Mouse (Mus musculus): ENCODE measurements around the gene Rbfox1. TPM values are rescaled to one million over a fixed set of nuclear protein-coding genes. Genes with fewer than 3 reads are reported as not detected.

Rbfox1 gene
- polyA plus RNA-seq, 1 experiment from 2014 or later = 7.5 TPM

DNA sequence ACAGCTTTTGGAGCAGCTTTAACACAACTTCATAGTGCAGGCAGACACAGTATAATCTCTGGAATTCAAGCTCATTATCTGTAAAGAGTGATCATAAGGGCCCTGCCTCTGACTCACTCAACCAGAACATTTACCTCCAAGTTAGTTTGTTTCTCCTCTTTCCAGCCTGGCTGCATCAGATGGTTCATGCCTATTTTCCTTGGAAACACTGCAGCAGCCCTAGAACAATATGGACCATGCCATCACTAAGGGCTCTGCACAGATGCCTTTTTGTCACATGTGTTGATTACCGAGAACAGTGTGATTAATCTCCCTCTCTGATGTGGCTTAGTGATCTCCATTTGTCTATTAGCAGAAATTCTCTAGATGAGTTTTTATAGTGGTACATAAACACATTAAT, 60.5 kb downstream of the Rbfox1 start:
- no peak overlapping the region for H3K4me2 ChIP-seq (replicated peaks; ENCODE audit: low read depth, low read length)
- no peaks in the 10 kb centered on the region for H3K9me3 ChIP-seq (ENCODE audit: control insufficient read depth, low read length)
- no peaks in the 10 kb centered on the region for H3K27me3 ChIP-seq (ENCODE audit: control insufficient read depth, insufficient read depth, low read length)
- H3K4me3 ChIP-seq (ENCODE audit: low read length) = no peak overlapping the region
- no peaks in the 10 kb centered on the region for H3K4me1 ChIP-seq (ENCODE audit: control insufficient read depth, insufficient read depth, low read length)
- H3K27ac ChIP-seq (ENCODE audit: low read depth, low read length) = no peak overlapping the region
- WGBS = 69% methylated on average over 1 of the region's 1 CpGs
- no peak overlapping the region for H3K9ac ChIP-seq (ENCODE audit: low read depth, low read length)
- ATAC-seq (ENCODE audit: low FRiP score, low TSS enrichment) = no peak
- H3K36me3 ChIP-seq (ENCODE audit: control insufficient read depth, insufficient read depth, low read length) = no peaks in the 10 kb centered on the region

DNA sequence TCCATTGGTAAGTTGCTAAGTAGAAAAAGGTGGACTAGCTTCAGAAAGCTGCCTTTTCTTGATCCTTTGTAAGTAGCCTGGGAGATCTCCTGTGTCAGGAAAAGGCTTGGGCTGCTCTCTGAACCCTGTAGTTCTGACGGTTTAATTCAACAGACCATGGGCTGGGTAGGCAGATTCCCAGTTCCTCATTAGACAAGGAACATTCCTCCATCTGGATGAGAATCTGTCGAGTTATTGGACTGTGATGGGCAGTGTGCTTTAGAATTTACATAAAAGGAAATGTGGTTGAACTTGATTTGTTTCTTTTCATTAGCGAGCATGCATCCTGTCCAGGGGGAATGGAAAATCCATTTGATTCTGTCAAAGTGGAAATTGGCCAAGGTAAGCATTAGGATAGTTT, 68.0 kb downstream of the Rbfox1 start:
- Histone ChIP-seq H3K9me3 (ENCODE audit: control insufficient read depth, low read length) (no peaks in the 10 kb centered on the region), H3K27me3 (ENCODE audit: control insufficient read depth, insufficient read depth, low read length) (no peaks in the 10 kb centered on the region), H3K9ac (ENCODE audit: low read depth, low read length) (no peak overlapping the region), H3K4me2 (replicated peaks; ENCODE audit: low read depth, low read length) (no peak overlapping the region), H3K4me1 (ENCODE audit: control insufficient read depth, insufficient read depth, low read length) (no peaks in the 10 kb centered on the region), H3K4me3 (ENCODE audit: low read length) (no peak overlapping the region), H3K27ac (ENCODE audit: low read depth, low read length) (no peak overlapping the region), H3K36me3 (ENCODE audit: control insufficient read depth, insufficient read depth, low read length) (no peaks in the 10 kb centered on the region)
- no peak for ATAC-seq (ENCODE audit: low FRiP score, low TSS enrichment)
- WGBS = 67% methylated on average over 3 of the region's 3 CpGs

DNA sequence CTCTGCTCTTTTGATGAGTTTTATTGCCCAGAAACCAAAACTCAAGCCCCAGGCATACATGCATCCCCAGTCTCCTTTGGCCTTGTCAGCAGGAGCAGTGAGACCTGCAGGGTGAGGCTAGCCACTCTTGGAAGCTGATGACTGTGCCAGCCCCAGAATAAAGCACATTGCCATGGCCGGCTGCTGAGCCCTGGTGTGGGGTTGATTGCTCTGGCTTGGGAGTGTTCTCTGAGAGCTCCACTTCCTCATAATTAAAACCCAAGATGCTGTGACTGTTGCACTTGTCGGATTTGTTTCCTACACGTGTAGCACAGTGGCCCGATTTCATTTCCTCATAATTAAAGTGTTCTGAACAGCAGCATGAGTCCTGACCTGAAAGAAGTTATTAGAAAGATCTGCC, 72.3 kb downstream of the Rbfox1 start:
- no peak overlapping the region for H3K9ac ChIP-seq (ENCODE audit: low read depth, low read length)
- WGBS = 77% methylated on average over 4 of the region's 4 CpGs
- H3K4me2 ChIP-seq (replicated peaks; ENCODE audit: low read depth, low read length) = no peak overlapping the region
- no peaks in the 10 kb centered on the region for H3K27me3 ChIP-seq (ENCODE audit: control insufficient read depth, insufficient read depth, low read length)
- no peak for ATAC-seq (ENCODE audit: low FRiP score, low TSS enrichment)
- H3K36me3 ChIP-seq (ENCODE audit: control insufficient read depth, insufficient read depth, low read length) = no peaks in the 10 kb centered on the region
- no peak overlapping the region for H3K4me3 ChIP-seq (ENCODE audit: low read length)
- no peak overlapping the region for H3K27ac ChIP-seq (ENCODE audit: low read depth, low read length)
- no peaks in the 10 kb centered on the region for H3K9me3 ChIP-seq (ENCODE audit: control insufficient read depth, low read length)
- no peaks in the 10 kb centered on the region for H3K4me1 ChIP-seq (ENCODE audit: control insufficient read depth, insufficient read depth, low read length)

DNA sequence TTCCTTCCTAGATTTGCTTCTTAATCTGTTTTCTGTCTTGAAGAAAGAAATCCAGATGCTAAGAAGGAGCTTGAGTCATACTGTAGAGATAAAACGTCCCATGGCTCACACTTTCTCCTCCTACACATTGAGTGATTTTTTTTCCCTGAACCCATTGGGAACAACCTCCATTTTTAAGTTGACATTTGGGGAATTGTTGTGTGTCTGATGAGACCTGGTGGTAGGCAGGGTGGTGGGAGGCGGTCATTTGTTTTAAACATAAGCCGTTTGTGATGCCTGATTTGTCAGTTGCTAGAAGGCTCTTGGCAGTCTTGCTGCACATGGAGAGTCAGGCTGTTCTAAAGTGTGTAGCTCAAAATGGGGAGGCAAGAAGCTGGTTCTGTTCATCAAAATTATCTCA, 76.6 kb downstream of the Rbfox1 start:
- no peaks in the 10 kb centered on the region for H3K27me3 ChIP-seq (ENCODE audit: control insufficient read depth, insufficient read depth, low read length)
- H3K4me1 ChIP-seq (ENCODE audit: control insufficient read depth, insufficient read depth, low read length) = no peaks in the 10 kb centered on the region
- ATAC-seq (ENCODE audit: low FRiP score, low TSS enrichment) = no peak
- H3K4me2 ChIP-seq (replicated peaks; ENCODE audit: low read depth, low read length) = no peak overlapping the region
- H3K4me3 ChIP-seq (ENCODE audit: low read length) = no peak overlapping the region
- 74% methylated on average over 3 of the region's 3 CpGs for WGBS
- H3K9ac ChIP-seq (ENCODE audit: low read depth, low read length) = no peak overlapping the region
- H3K36me3 ChIP-seq (ENCODE audit: control insufficient read depth, insufficient read depth, low read length) = no peaks in the 10 kb centered on the region
- no peaks in the 10 kb centered on the region for H3K9me3 ChIP-seq (ENCODE audit: control insufficient read depth, low read length)
- H3K27ac ChIP-seq (ENCODE audit: low read depth, low read length) = no peak overlapping the region

DNA sequence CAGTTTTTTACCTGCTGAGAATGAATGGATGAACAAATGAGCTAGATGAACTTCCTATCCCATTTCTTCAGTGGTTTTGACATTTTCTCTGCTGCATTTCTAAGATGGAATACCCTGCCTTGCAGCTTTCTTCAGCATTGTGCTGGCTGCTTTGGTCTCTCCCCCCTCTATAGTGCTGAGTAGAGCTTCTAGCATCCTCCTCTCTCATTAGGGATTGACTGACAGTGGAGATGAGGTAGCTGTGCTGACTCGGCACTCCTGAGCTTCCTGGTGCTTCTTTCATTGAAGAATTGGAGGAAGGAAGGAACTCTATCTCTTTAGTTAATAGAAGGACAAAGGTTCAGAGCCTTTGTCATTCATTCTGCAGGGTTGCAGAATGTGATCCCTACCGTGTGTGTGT, 89.0 kb downstream of the Rbfox1 start:
- no peak overlapping the region for H3K4me3 ChIP-seq (ENCODE audit: low read length)
- H3K27ac ChIP-seq (ENCODE audit: low read depth, low read length) = no peak overlapping the region
- 62% methylated on average over 2 of the region's 2 CpGs for WGBS
- no peak overlapping the region for H3K9ac ChIP-seq (ENCODE audit: low read depth, low read length)
- no peaks in the 10 kb centered on the region for H3K27me3 ChIP-seq (ENCODE audit: control insufficient read depth, insufficient read depth, low read length)
- ATAC-seq (ENCODE audit: low FRiP score, low TSS enrichment) = no peak
- H3K9me3 ChIP-seq (ENCODE audit: control insufficient read depth, low read length) = no peaks in the 10 kb centered on the region
- H3K36me3 ChIP-seq (ENCODE audit: control insufficient read depth, insufficient read depth, low read length) = no peaks in the 10 kb centered on the region
- H3K4me2 ChIP-seq (replicated peaks; ENCODE audit: low read depth, low read length) = no peak overlapping the region
- no peaks in the 10 kb centered on the region for H3K4me1 ChIP-seq (ENCODE audit: control insufficient read depth, insufficient read depth, low read length)

DNA sequence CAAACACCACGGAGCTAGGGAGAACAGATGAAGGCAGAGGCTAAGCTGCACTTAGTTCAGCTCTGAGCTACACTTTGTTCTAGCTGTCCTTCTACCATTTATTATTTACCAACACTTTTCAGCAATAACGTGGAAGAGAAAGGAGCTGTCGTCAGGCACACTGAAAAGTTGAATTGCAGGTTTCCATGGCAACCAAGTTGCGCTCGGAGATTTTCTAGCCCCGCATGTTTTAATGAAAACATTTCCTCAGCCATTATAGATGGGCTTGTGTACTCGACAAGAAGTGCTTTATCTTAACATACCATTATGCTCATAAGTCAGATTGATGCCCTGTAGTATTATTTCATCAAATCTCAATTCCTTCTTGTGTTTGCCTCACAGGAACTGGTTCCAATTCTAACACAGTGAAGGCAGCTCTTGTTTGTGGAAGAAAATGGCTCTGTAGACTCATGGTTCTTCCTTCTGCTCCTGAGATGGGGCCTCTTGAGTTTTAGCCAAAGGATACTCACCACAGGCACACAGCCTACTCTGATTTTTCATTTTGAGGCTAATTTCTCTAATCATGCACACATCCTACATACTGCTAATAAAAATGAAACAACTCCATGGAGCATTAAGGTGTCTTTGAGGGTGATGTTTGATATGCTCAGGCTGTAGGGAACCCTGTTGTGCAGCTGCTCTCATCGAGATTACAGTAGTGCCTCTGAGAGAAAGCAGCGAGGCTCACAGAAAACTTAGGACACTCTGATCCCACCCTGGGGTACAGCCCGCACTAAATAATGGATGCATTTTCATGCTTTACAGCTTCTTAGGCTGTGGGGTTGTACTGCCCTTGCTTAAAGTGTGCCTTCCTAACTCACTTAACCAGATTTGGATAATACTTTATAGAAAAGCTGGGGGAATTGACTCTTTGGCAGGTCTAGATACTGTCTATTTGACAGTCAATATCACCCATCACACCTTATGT, 107.2 kb downstream of the Rbfox1 start:
- Histone ChIP-seq H3K4me3 (ENCODE audit: low read length) (no peak overlapping the region), H3K4me2 (replicated peaks; ENCODE audit: low read depth, low read length) (no peak overlapping the region), H3K4me1 (ENCODE audit: control insufficient read depth, insufficient read depth, low read length) (no peaks in the 10 kb centered on the region), H3K27me3 (ENCODE audit: control insufficient read depth, insufficient read depth, low read length) (no peaks in the 10 kb centered on the region), H3K36me3 (ENCODE audit: control insufficient read depth, insufficient read depth, low read length) (no peaks in the 10 kb centered on the region), H3K9ac (ENCODE audit: low read depth, low read length) (no peak overlapping the region), H3K27ac (ENCODE audit: low read depth, low read length) (no peak overlapping the region), H3K9me3 (ENCODE audit: control insufficient read depth, low read length) (no peaks in the 10 kb centered on the region)
- 67% methylated on average over 10 of the region's 10 CpGs for WGBS
- ATAC-seq (ENCODE audit: low FRiP score, low TSS enrichment) = no peak

DNA sequence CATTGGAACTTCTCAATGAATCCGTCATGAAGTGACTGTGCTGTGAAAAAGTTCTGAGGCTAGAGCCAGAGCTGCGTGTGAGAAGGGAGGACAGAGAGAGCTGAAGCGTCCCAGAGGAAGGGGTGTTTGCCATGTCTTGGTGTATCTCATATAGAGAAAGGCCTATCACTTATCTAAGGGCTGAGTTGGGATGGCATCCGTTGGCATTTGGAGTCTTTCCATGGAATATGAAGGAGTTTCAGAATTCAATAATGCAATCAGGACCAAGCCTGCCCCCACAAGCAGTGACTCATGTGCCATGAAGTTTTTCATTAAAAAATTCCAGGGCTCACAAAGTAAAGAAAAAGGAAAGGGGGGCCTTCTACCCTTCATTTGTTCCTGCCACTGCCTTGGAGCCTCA, 112.0 kb downstream of the Rbfox1 start:
- no peaks in the 10 kb centered on the region; the same call in 1 of the 2 replicates for H3K4me1 ChIP-seq (ENCODE audit: control insufficient read depth, insufficient read depth, low read length)
- H3K27me3 ChIP-seq (ENCODE audit: control insufficient read depth, insufficient read depth, low read length) = no peaks in the 10 kb centered on the region
- no peak overlapping the region for H3K9ac ChIP-seq (ENCODE audit: low read depth, low read length)
- no peak for ATAC-seq (ENCODE audit: low FRiP score, low TSS enrichment)
- no peak overlapping the region for H3K4me3 ChIP-seq (ENCODE audit: low read length)
- no peaks in the 10 kb centered on the region for H3K9me3 ChIP-seq (ENCODE audit: control insufficient read depth, low read length)
- WGBS = 81% methylated on average over 4 of the region's 4 CpGs
- no peak overlapping the region for H3K27ac ChIP-seq (ENCODE audit: low read depth, low read length)
- H3K36me3 ChIP-seq (ENCODE audit: control insufficient read depth, insufficient read depth, low read length) = no peaks in the 10 kb centered on the region
- H3K4me2 ChIP-seq (replicated peaks; ENCODE audit: low read depth, low read length) = no peak overlapping the region

DNA sequence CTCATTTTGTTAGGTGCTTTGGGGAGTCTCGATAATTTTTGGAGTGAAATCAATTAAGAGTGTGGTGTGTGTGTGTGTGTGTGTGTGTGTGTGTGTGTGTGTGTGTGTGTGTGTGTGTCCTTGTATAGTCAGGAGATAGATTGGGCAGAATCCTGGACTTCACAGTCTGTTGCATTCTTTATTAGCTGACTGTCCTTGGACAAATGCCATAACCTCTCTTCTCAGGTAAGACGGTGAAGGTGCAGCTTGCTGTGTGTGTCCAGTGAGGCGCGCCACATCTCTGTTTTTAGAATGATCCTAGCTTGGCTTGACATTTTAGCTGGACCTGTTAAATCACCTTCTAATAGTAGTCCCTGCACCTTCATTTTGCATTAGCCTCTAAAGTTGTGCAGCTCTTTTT, 112.5 kb downstream of the Rbfox1 start:
- H3K36me3 ChIP-seq (ENCODE audit: control insufficient read depth, insufficient read depth, low read length) = no peaks in the 10 kb centered on the region
- H3K4me2 ChIP-seq (replicated peaks; ENCODE audit: low read depth, low read length) = no peak overlapping the region
- no peak for ATAC-seq (ENCODE audit: low FRiP score, low TSS enrichment)
- no peaks in the 10 kb centered on the region for H3K9me3 ChIP-seq (ENCODE audit: control insufficient read depth, low read length)
- no peak overlapping the region for H3K27ac ChIP-seq (ENCODE audit: low read depth, low read length)
- H3K9ac ChIP-seq (ENCODE audit: low read depth, low read length) = no peak overlapping the region
- no peaks in the 10 kb centered on the region for H3K27me3 ChIP-seq (ENCODE audit: control insufficient read depth, insufficient read depth, low read length)
- no peaks in the 10 kb centered on the region; the same call in 1 of the 2 replicates for H3K4me1 ChIP-seq (ENCODE audit: control insufficient read depth, insufficient read depth, low read length)
- whole genome bisulfite sequencing = 68% methylated on average over 4 of the region's 4 CpGs
- no peak overlapping the region for H3K4me3 ChIP-seq (ENCODE audit: low read length)

DNA sequence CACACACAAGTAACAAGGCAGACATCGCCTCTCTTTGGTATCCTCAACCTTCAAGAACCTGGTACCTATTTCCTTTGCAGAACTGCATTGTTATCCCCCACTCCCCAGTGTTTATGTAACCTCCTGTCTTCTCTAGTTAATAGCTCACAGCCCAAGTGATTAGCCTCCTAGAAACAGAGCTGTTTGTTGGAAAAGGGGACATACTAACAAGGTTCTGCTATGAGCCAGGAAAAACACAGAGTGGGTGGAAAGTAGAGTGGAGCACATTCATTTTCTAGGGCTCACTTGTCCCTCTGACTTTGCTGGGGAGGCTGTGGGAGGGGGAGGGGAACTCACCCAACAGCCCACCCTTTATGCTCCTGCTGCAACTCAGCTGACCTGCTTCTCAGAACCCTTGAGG, 114.9 kb downstream of the Rbfox1 start:
- Histone ChIP-seq H3K9ac (ENCODE audit: low read depth, low read length) (no peak overlapping the region), H3K4me2 (replicated peaks; ENCODE audit: low read depth, low read length) (no peak overlapping the region), H3K27me3 (ENCODE audit: control insufficient read depth, insufficient read depth, low read length) (no peaks in the 10 kb centered on the region), H3K27ac (ENCODE audit: low read depth, low read length) (no peak overlapping the region), H3K4me3 (ENCODE audit: low read length) (no peak overlapping the region), H3K36me3 (ENCODE audit: control insufficient read depth, insufficient read depth, low read length) (no peaks in the 10 kb centered on the region), H3K4me1 (ENCODE audit: control insufficient read depth, insufficient read depth, low read length) (no peaks in the 10 kb centered on the region; the same call in 1 of the 2 replicates), H3K9me3 (ENCODE audit: control insufficient read depth, low read length) (no peaks in the 10 kb centered on the region)
- 33% methylated on average over 1 of the region's 1 CpGs for WGBS
- peak; percentile 59; the same call in 1 of the 2 replicates for ATAC-seq (ENCODE audit: low FRiP score, low TSS enrichment)

Measured in kidney, embryonic 14.5 days (tissue).